Mouse (Mus musculus): ENCODE measurements around the gene Inafm2.
A peak's percentile ranks its signal among the peaks of the same experiment; 100 is the strongest.

Inafm2 gene

GRCm38 (mm10) chr2:118745232-118745884 lies at the start of gene Inafm2:
Inafm2 (plus strand) TSS chr2:118745758.
- DNase-seq, result peak; percentile 93

- no peak for DNase-seq
Measured at GRCm38 (mm10) chr2:118696451-118697308, 48.9 kb upstream of the Inafm2 start.

GRCm38 (mm10) chr2:118697311-118697877 lies 48.2 kb upstream of the Inafm2 start:
- no peak for DNase-seq

- DNase-seq, result no peak
Measured at GRCm38 (mm10) chr2:118697955-118698354, 47.6 kb upstream of the Inafm2 start.

GRCm38 (mm10) chr2:118700179-118701062 lies 45.1 kb upstream of the Inafm2 start:
- peak; percentile 66 for DNase-seq

GRCm38 (mm10) chr2:118701161-118701560 lies 44.4 kb upstream of the Inafm2 start:
- no peak for DNase-seq

- DNase-seq, result no peak
Measured at GRCm38 (mm10) chr2:118701971-118702882, 43.3 kb upstream of the Inafm2 start.

- no peak for DNase-seq
Measured at GRCm38 (mm10) chr2:118702883-118703761, 42.4 kb upstream of the Inafm2 start.

- DNase-seq, result no peak
Measured at GRCm38 (mm10) chr2:118703913-118704730, 41.4 kb upstream of the Inafm2 start, which contains the start of gene Ankrd63. Ankrd63 (minus strand) TSS chr2:118703963.

GRCm38 (mm10) chr2:118706436-118706835 lies 39.1 kb upstream of the Inafm2 start:
- DNase-seq, result no peak

GRCm38 (mm10) chr2:118708472-118708871 lies 37.1 kb upstream of the Inafm2 start:
- no peak for DNase-seq

GRCm38 (mm10) chr2:118709655-118710221 lies 35.8 kb upstream of the Inafm2 start:
- DNase-seq, result no peak

GRCm38 (mm10) chr2:118711038-118711494 lies 34.5 kb upstream of the Inafm2 start:
- DNase-seq, result no peak

GRCm38 (mm10) chr2:118713631-118714030 lies 31.9 kb upstream of the Inafm2 start:
- no peak for DNase-seq

GRCm38 (mm10) chr2:118714230-118714629 lies 31.3 kb upstream of the Inafm2 start:
- DNase-seq, result no peak

GRCm38 (mm10) chr2:118716677-118717076 lies 28.9 kb upstream of the Inafm2 start:
- no peak for DNase-seq

- no peak for DNase-seq
Measured at GRCm38 (mm10) chr2:118723693-118724486, 21.7 kb upstream of the Inafm2 start.

- DNase-seq, result no peak
Measured at GRCm38 (mm10) chr2:118725511-118725910, 20.0 kb upstream of the Inafm2 start.

Measured in cerebellum, adult 9-10 months (tissue).